Comparison of ENCODE assay signal across 8 mouse cellular contexts in the genomic region with DNA sequence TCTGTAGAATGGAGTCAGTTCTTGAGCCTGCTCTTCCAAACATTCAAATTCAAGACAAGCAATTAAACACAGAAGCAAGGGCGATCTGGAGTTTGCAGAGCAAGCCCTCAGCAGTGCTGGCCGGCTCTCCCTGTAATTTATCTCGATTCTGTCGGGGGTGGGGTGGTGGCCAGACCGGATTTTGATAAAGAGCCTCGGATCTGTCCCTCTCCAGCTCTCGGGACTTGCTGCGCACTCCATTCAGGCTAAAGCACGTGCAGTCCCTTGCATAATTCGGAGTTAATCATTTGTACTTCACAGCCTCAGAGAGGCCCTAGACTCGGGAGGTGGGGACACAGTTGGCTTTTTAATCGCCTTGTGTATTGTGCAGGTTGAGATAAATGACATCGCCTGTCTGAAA.
A peak's percentile ranks its signal among the peaks of the same experiment; 100 is the strongest.
DNase-seq lines count a peak whose midpoint lies in the region; ATAC-seq lines count a peak whose summit lies in the region.

No protein-coding gene starts in this region.

- peak overlapping the region; percentile 44 for H3K4me2 ChIP-seq in hindbrain, embryonic 12.5 days (replicated peaks)
- H3K4me2 ChIP-seq in limb, embryonic 13.5 days (replicated peaks) = peak overlapping the region; percentile 55
- peak overlapping the region; percentile 54 for H3K4me2 ChIP-seq in neural tube, embryonic 12.5 days (replicated peaks)

- no peaks in the 10 kb centered on the region for H3K27me3 ChIP-seq in heart, embryonic 10.5 days (ENCODE audit: insufficient read depth, poor library complexity, severe bottlenecking)
- no peaks in the 10 kb centered on the region for H3K27me3 ChIP-seq in hindbrain, embryonic 12.5 days
- H3K27me3 ChIP-seq in limb, embryonic 13.5 days = no peaks in the 10 kb centered on the region
- H3K27me3 ChIP-seq in neural tube, embryonic 12.5 days (replicated peaks) = no peaks in the 10 kb centered on the region

- peak overlapping the region; percentile 52 for H3K4me3 ChIP-seq in heart, embryonic 10.5 days
- H3K4me3 ChIP-seq in hindbrain, embryonic 12.5 days = peak overlapping the region; percentile 10; the same call in 1 of the 2 replicates
- 0 out of 2 replicates have a peak overlapping the region, but pooled peaks have one; percentile 14 for H3K4me3 ChIP-seq in limb, embryonic 13.5 days
- H3K4me3 ChIP-seq in neural tube, embryonic 12.5 days = 0 out of 2 replicates have a peak overlapping the region, but pooled peaks have one; percentile 7

- no peak overlapping the region for H3K9ac ChIP-seq in hindbrain, embryonic 12.5 days
- H3K9ac ChIP-seq in limb, embryonic 13.5 days = peak overlapping the region; percentile 45; the same call in 1 of the 2 replicates
- no peak overlapping the region for H3K9ac ChIP-seq in neural tube, embryonic 12.5 days

- no peaks in the 10 kb centered on the region for H3K36me3 ChIP-seq in heart, embryonic 10.5 days
- H3K36me3 ChIP-seq in hindbrain, embryonic 12.5 days = no peaks in the 10 kb centered on the region
- no peaks in the 10 kb centered on the region for H3K36me3 ChIP-seq in limb, embryonic 13.5 days
- no peaks in the 10 kb centered on the region for H3K36me3 ChIP-seq in neural tube, embryonic 12.5 days

- intact Hi-C loops in heart, postnatal 14 days (cut with DNase I) = no loop called here

- H3K4me1 ChIP-seq in heart, embryonic 10.5 days = peaks cover 5% of the 10 kb centered on the region; the same call in 1 of the 2 replicates
- peaks cover 16% of the 10 kb centered on the region for H3K4me1 ChIP-seq in hindbrain, embryonic 12.5 days
- H3K4me1 ChIP-seq in limb, embryonic 13.5 days = peaks cover 13% of the 10 kb centered on the region
- H3K4me1 ChIP-seq in neural tube, embryonic 12.5 days = peaks cover 12% of the 10 kb centered on the region

- no peaks in the 10 kb centered on the region for H3K9me3 ChIP-seq in heart, embryonic 10.5 days
- no peaks in the 10 kb centered on the region for H3K9me3 ChIP-seq in hindbrain, embryonic 12.5 days (replicated peaks)
- H3K9me3 ChIP-seq in limb, embryonic 13.5 days = no peaks in the 10 kb centered on the region
- H3K9me3 ChIP-seq in neural tube, embryonic 12.5 days = no peaks in the 10 kb centered on the region

- ATAC-seq in hindbrain, embryonic 12.5 days (ENCODE audit: low FRiP score) = peak; percentile 76
- peak; percentile 40; the same call in 1 of the 2 replicates for ATAC-seq in limb, embryonic 13.5 days (ENCODE audit: low FRiP score, low read depth)
- ATAC-seq in neural tube, embryonic 12.5 days (ENCODE audit: low FRiP score, low read depth) = peak; percentile 59; the same call in 1 of the 2 replicates
- no peak for ATAC-seq in megakaryocyte-erythroid progenitor cell, adult 5-6 weeks (replicated peaks; ENCODE audit: low FRiP score, low TSS enrichment, poor library complexity, severe bottlenecking)

- 3% methylated on average over 13 of the region's 13 CpGs for WGBS in heart, embryonic 10.5 days
- WGBS in hindbrain, embryonic 12.5 days = 4% methylated on average over 13 of the region's 13 CpGs
- 3% methylated on average over 13 of the region's 13 CpGs for WGBS in limb, embryonic 13.5 days
- under 1% methylated on average over 13 of the region's 13 CpGs for WGBS in neural tube, embryonic 12.5 days

- no peak overlapping the region for H3K27ac ChIP-seq in heart, embryonic 10.5 days
- H3K27ac ChIP-seq in hindbrain, embryonic 12.5 days = peak overlapping the region; percentile 60; the same call in 1 of the 2 replicates
- no peak overlapping the region for H3K27ac ChIP-seq in limb, embryonic 13.5 days
- no peak overlapping the region for H3K27ac ChIP-seq in neural tube, embryonic 12.5 days

- no peak for DNase-seq in heart, embryonic 10.5 days (ENCODE audit: low spot score)
- DNase-seq in heart, postnatal 14 days = no peak
- DNase-seq in cerebellum, postnatal 25 days = no peak
- DNase-seq in thymus, adult 18-20 months = no peak
